Mouse (Mus musculus) neural tube, embryonic 12.5 days (tissue): ENCODE measurements around the gene Ugcg. TPM values are rescaled to one million over a fixed set of nuclear protein-coding genes. Genes with fewer than 3 reads are reported as not detected.
A peak's percentile ranks its signal among the peaks of the same experiment; 100 is the strongest.

Experiments used
- ATAC-seq: fragments of 200-750 bp; cut with Nextera tagmentation; 2 replicates; pipeline ENCODE4 v1.8.0; 2017; ENCODE audit warnings: low read depth, mild to moderate bottlenecking, moderate TSS enrichment, moderate library complexity; ENCODE audit not compliant: low FRiP score
- H3K27ac ChIP-seq: fragments of 300-500 bp; sonication (generic); 2 replicates; pipeline ENCODE4 v1.5.1; 2016
- H3K27me3 ChIP-seq: fragments of 300-500 bp; sonication (generic); replicated peaks from 2 replicates; pipeline ENCODE4 v1.6.1; 2016; ENCODE audit warnings: mild to moderate bottlenecking
- H3K36me3 ChIP-seq: fragments of 300-500 bp; sonication (generic); 2 replicates; pipeline ENCODE4 v1.6.1; 2016; ENCODE audit warnings: mild to moderate bottlenecking
- H3K4me1 ChIP-seq: fragments of 300-500 bp; sonication (generic); 2 replicates; pipeline ENCODE4 v1.6.1; 2016
- H3K4me2 ChIP-seq: fragments of 300-500 bp; sonication (generic); replicated peaks from 2 replicates; pipeline ENCODE4 v1.6.1; 2016; ENCODE audit warnings: mild to moderate bottlenecking
- H3K4me3 ChIP-seq: fragments of 300-500 bp; sonication (generic); 2 replicates; pipeline ENCODE4 v1.5.1; 2016
- H3K9ac ChIP-seq: fragments of 300-500 bp; sonication (generic); 2 replicates; pipeline ENCODE4 v1.6.1; 2016; ENCODE audit warnings: mild to moderate bottlenecking
- H3K9me3 ChIP-seq: fragments of 300-500 bp; sonication (generic); 2 replicates; pipeline ENCODE4 v1.6.1; 2016; ENCODE audit warnings: mild to moderate bottlenecking
- WGBS: fragments of 180-500 bp; shearing (Covaris S2); methylation state at CpG from one replicate; pipeline ENCODE4 v1.1.7; 2016; 5-methylcytosine and 5-hydroxymethylcytosine counted together
- polyA plus RNA-seq: library from polyadenylated mRNA; unstranded; fragments of >200 nt; fragmentation: Nextera tagmentation; extraction: Ambion mirVana; gene quantifications from 2 replicates; pipeline ENCODE4 v1.2.1, GENCODE M21; 2016

The Ugcg gene
- polyA plus RNA-seq, 1 experiment from 2014 or later = 15.8 TPM

GRCm38 (mm10) chr4:59196346-59197077 is 7.5 kb downstream of the Ugcg start:
- H3K9ac ChIP-seq = no peak overlapping the region
- H3K9me3 ChIP-seq = no peaks in the 10 kb centered on the region
- no peak overlapping the region for H3K27ac ChIP-seq
- 0 out of 2 replicates have a peak, but pooled peaks have one; percentile 30 for ATAC-seq
- H3K4me2 ChIP-seq = peak overlapping the region; percentile 18
- H3K27me3 ChIP-seq = no peaks in the 10 kb centered on the region
- H3K36me3 ChIP-seq = no peaks in the 10 kb centered on the region
- no peak overlapping the region for H3K4me3 ChIP-seq
- H3K4me1 ChIP-seq = peaks cover 35% of the 10 kb centered on the region
- WGBS = 29% methylated on average over 12 of the region's 12 CpGs

GRCm38 (mm10) chr4:59197078-59197424 is 8.0 kb downstream of the Ugcg start:
- Histone ChIP-seq H3K9ac (no peak overlapping the region), H3K4me1 (peaks cover 35% of the 10 kb centered on the region), H3K27me3 (no peaks in the 10 kb centered on the region), H3K4me3 (no peak overlapping the region), H3K27ac (no peak overlapping the region), H3K9me3 (no peaks in the 10 kb centered on the region), H3K36me3 (no peaks in the 10 kb centered on the region), H3K4me2 (peak overlapping the region; percentile 18)
- 0 out of 2 replicates have a peak, but pooled peaks have one; percentile 17 for ATAC-seq
- WGBS = 34% methylated on average over 6 of the region's 6 CpGs

GRCm38 (mm10) chr4:59197462-59197861 is 8.4 kb downstream of the Ugcg start:
- Histone ChIP-seq H3K27me3 (no peaks in the 10 kb centered on the region), H3K4me2 (no peak overlapping the region), H3K4me1 (peaks cover 35% of the 10 kb centered on the region), H3K9me3 (no peaks in the 10 kb centered on the region), H3K4me3 (no peak overlapping the region), H3K36me3 (no peaks in the 10 kb centered on the region), H3K27ac (no peak overlapping the region), H3K9ac (no peak overlapping the region)
- WGBS = 59% methylated on average over 3 of the region's 3 CpGs
- no peak for ATAC-seq

GRCm38 (mm10) chr4:59199341-59199740 is 10.3 kb downstream of the Ugcg start:
- H3K4me1 ChIP-seq = peaks cover 35% of the 10 kb centered on the region
- H3K27ac ChIP-seq = no peak overlapping the region
- no peaks in the 10 kb centered on the region for H3K27me3 ChIP-seq
- H3K36me3 ChIP-seq = no peaks in the 10 kb centered on the region
- no peak overlapping the region for H3K4me2 ChIP-seq
- ATAC-seq = peak; percentile 67
- no peak overlapping the region for H3K4me3 ChIP-seq
- no peaks in the 10 kb centered on the region for H3K9me3 ChIP-seq
- 43% methylated on average over 8 of the region's 8 CpGs for WGBS
- no peak overlapping the region for H3K9ac ChIP-seq

GRCm38 (mm10) chr4:59199805-59200204 is 10.7 kb downstream of the Ugcg start:
- ATAC-seq = no peak
- peaks cover 35% of the 10 kb centered on the region for H3K4me1 ChIP-seq

GRCm38 (mm10) chr4:59200636-59201035 is 11.6 kb downstream of the Ugcg start:
- Histone ChIP-seq H3K36me3 (no peaks in the 10 kb centered on the region), H3K4me2 (no peak overlapping the region), H3K27me3 (no peaks in the 10 kb centered on the region), H3K9ac (no peak overlapping the region), H3K4me1 (peaks cover 35% of the 10 kb centered on the region), H3K4me3 (no peak overlapping the region), H3K9me3 (no peaks in the 10 kb centered on the region), H3K27ac (no peak overlapping the region)
- WGBS = 90% methylated on average over 3 of the region's 3 CpGs
- no peak for ATAC-seq

More at GRCm38 (mm10) chr4:59199805-59200204, 10.7 kb downstream of the Ugcg start:
- Histone ChIP-seq H3K9ac (no peak overlapping the region), H3K4me2 (no peak overlapping the region), H3K36me3 (no peaks in the 10 kb centered on the region), H3K27ac (no peak overlapping the region), H3K27me3 (no peaks in the 10 kb centered on the region), H3K4me3 (no peak overlapping the region), H3K9me3 (no peaks in the 10 kb centered on the region)
- 64% methylated on average over 8 of the region's 8 CpGs for WGBS

GRCm38 (mm10) chr4:59204616-59205015 is 15.6 kb downstream of the Ugcg start:
- ATAC-seq = no peak
- WGBS = 81% methylated on average over 4 of the region's 4 CpGs
- H3K27ac ChIP-seq = no peak overlapping the region
- H3K9ac ChIP-seq = no peak overlapping the region
- peaks cover 10% of the 10 kb centered on the region for H3K4me1 ChIP-seq
- H3K4me3 ChIP-seq = no peak overlapping the region
- no peaks in the 10 kb centered on the region for H3K9me3 ChIP-seq
- no peak overlapping the region for H3K4me2 ChIP-seq
- peaks cover 7% of the 10 kb centered on the region; the same call in 1 of the 2 replicates for H3K36me3 ChIP-seq
- H3K27me3 ChIP-seq = no peaks in the 10 kb centered on the region

GRCm38 (mm10) chr4:59205758-59206340 is 16.8 kb downstream of the Ugcg start:
- Histone ChIP-seq H3K9me3 (no peaks in the 10 kb centered on the region), H3K4me3 (no peak overlapping the region), H3K4me1 (peaks cover 5% of the 10 kb centered on the region; the same call in 1 of the 2 replicates), H3K4me2 (no peak overlapping the region), H3K27me3 (no peaks in the 10 kb centered on the region), H3K9ac (no peak overlapping the region), H3K36me3 (peaks cover 7% of the 10 kb centered on the region; the same call in 1 of the 2 replicates), H3K27ac (no peak overlapping the region)
- ATAC-seq = no peak
- 49% methylated on average over 2 of the region's 2 CpGs for WGBS

- Histone ChIP-seq H3K27ac (no peak overlapping the region), H3K9ac (no peak overlapping the region), H3K9me3 (no peaks in the 10 kb centered on the region), H3K4me2 (no peak overlapping the region), H3K27me3 (no peaks in the 10 kb centered on the region), H3K4me1 (no peaks in the 10 kb centered on the region), H3K36me3 (peaks cover 7% of the 10 kb centered on the region; the same call in 1 of the 2 replicates), H3K4me3 (no peak overlapping the region)
- ATAC-seq = no peak
- 88% methylated on average over 4 of the region's 4 CpGs for WGBS
These were observed 17.5 kb downstream of the Ugcg start for GRCm38 (mm10) chr4:59206600-59206999.

GRCm38 (mm10) chr4:59208607-59209006 is 19.6 kb downstream of the Ugcg start:
- Histone ChIP-seq H3K4me3 (no peak overlapping the region), H3K27ac (no peak overlapping the region), H3K4me1 (no peaks in the 10 kb centered on the region), H3K9me3 (no peaks in the 10 kb centered on the region), H3K27me3 (no peaks in the 10 kb centered on the region), H3K4me2 (no peak overlapping the region), H3K36me3 (peaks cover 7% of the 10 kb centered on the region; the same call in 1 of the 2 replicates), H3K9ac (no peak overlapping the region)
- 93% methylated on average over 4 of the region's 4 CpGs for WGBS
- ATAC-seq = no peak

- Histone ChIP-seq H3K36me3 (peaks cover 14% of the 10 kb centered on the region; the same call in 1 of the 2 replicates), H3K27ac (no peak overlapping the region), H3K9ac (no peak overlapping the region), H3K27me3 (no peaks in the 10 kb centered on the region), H3K9me3 (no peaks in the 10 kb centered on the region), H3K4me1 (no peaks in the 10 kb centered on the region), H3K4me3 (no peak overlapping the region), H3K4me2 (no peak overlapping the region)
- 94% methylated on average over 9 of the region's 9 CpGs for WGBS
- ATAC-seq = no peak
These were observed 22.1 kb downstream of the Ugcg start for GRCm38 (mm10) chr4:59211181-59211580.

GRCm38 (mm10) chr4:59213833-59214232 is 24.8 kb downstream of the Ugcg start:
- Histone ChIP-seq H3K4me1 (no peaks in the 10 kb centered on the region), H3K4me2 (no peak overlapping the region), H3K36me3 (peaks cover 10% of the 10 kb centered on the region; the same call in 1 of the 2 replicates), H3K9ac (no peak overlapping the region), H3K27me3 (no peaks in the 10 kb centered on the region), H3K9me3 (no peaks in the 10 kb centered on the region), H3K27ac (no peak overlapping the region), H3K4me3 (no peak overlapping the region)
- no peak for ATAC-seq
- 85% methylated on average over 4 of the region's 4 CpGs for WGBS
